In genomic region chr16:77788041-77788780, GRCm38 (mm10) we compare ENCODE assay signal across 8 mouse cellular contexts.
DNase-seq lines count a peak whose midpoint lies in the region; ATAC-seq lines count a peak whose summit lies in the region.

No protein-coding gene starts in this region.

- WGBS in kidney, embryonic 14.5 days = 77% methylated on average over 20 of the region's 20 CpGs
- 53% methylated on average over 20 of the region's 20 CpGs for WGBS in hindbrain, embryonic 10.5 days

- no peaks in the 10 kb centered on the region for H3K4me1 ChIP-seq in kidney, embryonic 14.5 days (ENCODE audit: control insufficient read depth, insufficient read depth, low read length)
- H3K4me1 ChIP-seq in hindbrain, embryonic 10.5 days (replicated peaks) = peaks cover 29% of the 10 kb centered on the region

- no peak for DNase-seq in kidney, adult 9 months
- peak; percentile 81 for DNase-seq in hindbrain, embryonic 10.5 days (ENCODE audit: low spot score)
- DNase-seq in left cerebral cortex, postnatal 14 days (ENCODE audit: low spot score in 2 of 2) = peak; percentile 35 to 49
- DNase-seq in retina, postnatal 1 day = peak; percentile 89
- DNase-seq in gastrocnemius, postnatal 14 days = no peak
- DNase-seq in spleen, postnatal 36 days (ENCODE audit: low spot score in 2 of 2) = no peak

- no peaks in the 10 kb centered on the region for H3K27me3 ChIP-seq in kidney, embryonic 14.5 days (ENCODE audit: control insufficient read depth, insufficient read depth, low read length)
- no peaks in the 10 kb centered on the region for H3K27me3 ChIP-seq in hindbrain, embryonic 10.5 days (ENCODE audit: insufficient read depth, poor library complexity, severe bottlenecking)

- H3K27ac ChIP-seq in kidney, embryonic 14.5 days (ENCODE audit: low read depth, low read length) = no peak overlapping the region
- H3K27ac ChIP-seq in hindbrain, embryonic 10.5 days = peak overlapping the region; percentile 91

- no peak overlapping the region for H3K4me3 ChIP-seq in kidney, embryonic 14.5 days (ENCODE audit: low read length)
- H3K4me3 ChIP-seq in hindbrain, embryonic 10.5 days = peak overlapping the region; percentile 27

- intact Hi-C loops in left cerebral cortex, postnatal 14 days (cut with DNase I) = no loop called here
- intact Hi-C loops in gastrocnemius, postnatal 14 days (cut with DNase I; ENCODE audit: low total_unique reads) = no loop called here

- no peaks in the 10 kb centered on the region for H3K9me3 ChIP-seq in kidney, embryonic 14.5 days (ENCODE audit: control insufficient read depth, low read length)
- no peaks in the 10 kb centered on the region for H3K9me3 ChIP-seq in hindbrain, embryonic 10.5 days

- no peaks in the 10 kb centered on the region for H3K36me3 ChIP-seq in kidney, embryonic 14.5 days (ENCODE audit: control insufficient read depth, insufficient read depth, low read length)
- no peaks in the 10 kb centered on the region for H3K36me3 ChIP-seq in hindbrain, embryonic 10.5 days

- no peak overlapping the region for H3K9ac ChIP-seq in kidney, embryonic 14.5 days (ENCODE audit: low read depth, low read length)

- no peak overlapping the region for H3K4me2 ChIP-seq in kidney, embryonic 14.5 days (replicated peaks; ENCODE audit: low read depth, low read length)

- peak; percentile 93; the same call in 1 of the 2 replicates for ATAC-seq in kidney, embryonic 14.5 days (ENCODE audit: low FRiP score, low TSS enrichment)
- ATAC-seq in activated CD4-positive, CD25-positive, alpha-beta regulatory T cell, adult 4 months = no peak

Comparison
In these comparisons a context has a peak if more than half of its experiments do, and no peak if none do; other contexts are left out.
1. DNase-seq: peak in hindbrain, embryonic 10.5 days (single experiment), left cerebral cortex, postnatal 14 days (2 of 2) and retina, postnatal 1 day (single experiment); none in kidney, adult 9 months (single experiment), gastrocnemius, postnatal 14 days (single experiment) and spleen, postnatal 36 days (0 of 2).